Mouse (Mus musculus): Measurements from ENCODE around the gene Rbmxl2. TPM values are rescaled to one million over a fixed set of nuclear protein-coding genes. Genes with fewer than 3 reads are reported as not detected.

Rbmxl2 gene
- not detected in 2 replicates for polyA plus RNA-seq (2014; fragmentation: Nextera tagmentation; extraction: Ambion mirVana)

DNA sequence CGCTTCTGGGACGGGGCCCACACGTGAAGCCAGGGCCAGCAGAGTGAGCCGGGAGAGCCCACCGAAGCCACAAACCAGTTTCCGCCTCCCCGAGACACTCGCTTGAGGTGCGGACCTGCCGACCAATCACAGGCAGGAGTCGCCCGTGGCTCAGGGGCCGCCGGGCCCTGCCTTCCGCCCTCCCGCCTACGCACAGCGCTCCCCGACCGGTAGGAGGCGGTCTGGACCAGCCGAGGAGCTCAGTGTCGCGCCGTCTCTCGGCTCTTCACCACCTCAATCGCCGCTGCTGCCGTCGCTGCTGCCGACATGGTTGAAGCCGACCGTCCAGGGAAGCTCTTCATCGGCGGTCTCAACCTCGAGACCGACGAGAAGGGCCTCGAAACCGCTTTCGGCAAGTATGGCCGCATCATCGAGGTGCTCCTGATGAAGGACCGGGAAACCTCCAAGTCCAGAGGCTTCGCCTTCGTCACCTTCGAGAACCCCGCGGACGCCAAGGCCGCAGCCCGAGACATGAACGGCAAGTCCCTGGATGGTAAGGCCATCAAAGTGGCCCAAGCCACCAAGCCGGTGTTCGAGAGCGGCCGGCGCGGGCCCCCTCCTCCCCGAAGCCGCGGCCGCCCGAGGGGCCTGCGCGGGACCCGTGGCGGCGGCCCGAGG, at the start of gene Rbmxl2:
TSS of gene Rbmxl2 (plus strand) at position 242 of the 657 bp plus-strand sequence.
- peak within 1 kb of the TSS; percentile 5; the same call in 1 of the 2 replicates for H3K4me2 ChIP-seq (ENCODE audit: low read depth, low read length, severe bottlenecking)
- DNase-seq (ENCODE audit: low spot score): peak; percentile 55

DNA sequence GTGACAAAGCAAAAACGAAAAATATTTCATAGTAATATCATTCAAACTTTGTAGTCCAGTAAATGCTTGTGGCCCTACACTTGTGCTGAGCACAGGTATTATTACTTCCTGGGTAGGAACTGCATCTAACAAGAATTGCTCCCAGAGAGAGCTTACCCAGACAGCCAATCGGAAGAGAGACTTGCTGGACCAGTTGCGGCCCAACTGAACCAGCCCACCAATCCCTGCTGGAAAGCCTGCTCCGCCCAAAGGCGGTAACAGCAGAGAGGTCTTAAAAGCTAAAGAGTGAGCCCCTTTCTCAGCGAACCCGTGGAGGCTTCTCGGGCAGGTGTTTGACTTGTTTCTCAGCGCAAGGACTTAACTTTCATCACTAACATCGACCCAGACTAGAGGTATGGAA, 42.6 kb upstream of the Rbmxl2 start, which contains the start of gene Nlrp14:
TSS of gene Nlrp14 (plus strand) at position 301 of the 400 bp plus-strand sequence.
- no peak for DNase-seq (ENCODE audit: low spot score)

More for the DNA sequence above, at the start of gene Rbmxl2:
- Histone ChIP-seq H3K9me3 (ENCODE audit: control insufficient read depth, low read length) (peaks cover 10% of the 10 kb centered on the region; the same call in 1 of the 2 replicates), H3K27me3 (ENCODE audit: control insufficient read depth, insufficient read depth, low read length) (peaks cover 24% of the 10 kb centered on the region), H3K9ac (ENCODE audit: low read length) (no peak within 1 kb of the TSS), H3K4me3 (ENCODE audit: low read depth, low read length) (peak within 1 kb of the TSS; percentile 14), H3K4me1 (replicated peaks; ENCODE audit: control insufficient read depth, insufficient read depth, low read length) (no peaks in the 10 kb centered on the region), H3K36me3 (ENCODE audit: control insufficient read depth, insufficient read depth, low read length) (no peaks in the 10 kb centered on the region), H3K27ac (ENCODE audit: low read depth, low read length) (no peak within 1 kb of the TSS)
- peak; percentile 24; the same call in 1 of the 2 replicates for ATAC-seq (replicated peaks; ENCODE audit: low FRiP score)
- WGBS: 45% methylated on average over 61 of the region's 70 CpGs

DNA sequence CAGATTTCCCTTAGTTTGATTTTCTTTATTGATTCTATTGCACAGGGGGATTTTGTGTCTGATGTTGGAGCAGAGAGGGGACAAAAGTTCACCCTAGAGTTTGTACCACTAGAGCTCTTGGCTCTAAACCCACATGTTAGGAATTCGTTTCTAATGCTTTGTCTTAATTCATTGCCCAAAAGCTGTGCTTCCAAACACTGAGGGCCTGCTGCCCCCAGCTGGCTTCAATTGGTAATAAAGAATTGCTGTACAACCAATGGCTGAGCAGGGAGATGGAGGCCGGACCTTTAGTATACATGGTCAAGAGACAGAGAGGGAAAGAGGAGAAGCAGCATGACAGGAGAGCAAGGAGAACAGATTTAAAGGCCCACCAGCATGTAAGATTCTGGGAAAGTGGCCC, 28.8 kb upstream of the Rbmxl2 start:
- H3K4me3 ChIP-seq (ENCODE audit: low read depth, low read length): no peak overlapping the region
- no peaks in the 10 kb centered on the region for H3K27me3 ChIP-seq (ENCODE audit: control insufficient read depth, insufficient read depth, low read length)
- ATAC-seq (replicated peaks; ENCODE audit: low FRiP score) (no peak), DNase-seq (ENCODE audit: low spot score) (no peak)
- H3K9ac ChIP-seq (ENCODE audit: low read length): no peak overlapping the region
- no peaks in the 10 kb centered on the region for H3K36me3 ChIP-seq (ENCODE audit: control insufficient read depth, insufficient read depth, low read length)
- H3K4me1 ChIP-seq (replicated peaks; ENCODE audit: control insufficient read depth, insufficient read depth, low read length): no peaks in the 10 kb centered on the region
- no peaks in the 10 kb centered on the region for H3K9me3 ChIP-seq (ENCODE audit: control insufficient read depth, low read length)
- no peak overlapping the region for H3K27ac ChIP-seq (ENCODE audit: low read depth, low read length)
- no peak overlapping the region for H3K4me2 ChIP-seq (ENCODE audit: low read depth, low read length, severe bottlenecking)
- WGBS: 50% methylated on average over 2 of the region's 2 CpGs

More for the DNA sequence above, 42.6 kb upstream of the Rbmxl2 start, which contains the start of gene Nlrp14:
- Histone ChIP-seq H3K4me2 (ENCODE audit: low read depth, low read length, severe bottlenecking) (no peak within 1 kb of the TSS), H3K9ac (ENCODE audit: low read length) (no peak within 1 kb of the TSS), H3K9me3 (ENCODE audit: control insufficient read depth, low read length) (no peaks in the 10 kb centered on the region), H3K4me3 (ENCODE audit: low read depth, low read length) (no peak within 1 kb of the TSS), H3K27me3 (ENCODE audit: control insufficient read depth, insufficient read depth, low read length) (no peaks in the 10 kb centered on the region), H3K4me1 (replicated peaks; ENCODE audit: control insufficient read depth, insufficient read depth, low read length) (no peaks in the 10 kb centered on the region), H3K36me3 (ENCODE audit: control insufficient read depth, insufficient read depth, low read length) (no peaks in the 10 kb centered on the region), H3K27ac (ENCODE audit: low read depth, low read length) (no peak within 1 kb of the TSS)
- no peak for ATAC-seq (replicated peaks; ENCODE audit: low FRiP score)
- 87% methylated on average over 10 of the region's 10 CpGs for whole genome bisulfite sequencing

GRCm38 (mm10) chr7:107201817-107202216, 7.4 kb upstream of the Rbmxl2 start:
- no peak for DNase-seq (ENCODE audit: low spot score)

DNA sequence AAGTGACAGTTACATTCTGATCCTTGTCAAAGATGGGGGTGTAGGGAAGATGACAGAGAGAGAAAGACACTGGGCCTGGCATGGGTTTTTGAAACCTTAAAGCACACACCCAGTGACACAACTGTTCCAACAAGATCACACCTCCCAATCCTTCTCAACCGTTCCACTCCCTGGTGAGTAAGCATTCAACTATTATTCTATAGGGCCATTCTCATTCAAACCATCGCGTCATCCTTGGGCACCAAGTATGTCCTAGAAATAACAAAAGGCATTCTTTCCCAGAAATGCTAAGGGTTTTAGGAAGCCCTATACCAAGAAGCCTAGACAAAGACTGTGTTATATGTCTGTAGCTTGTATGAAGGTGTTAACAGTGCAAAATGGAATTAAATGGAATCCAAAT, 1.4 kb upstream of the Rbmxl2 start:
- Histone ChIP-seq H3K4me2 (ENCODE audit: low read depth, low read length, severe bottlenecking) (no peak overlapping the region), H3K27ac (ENCODE audit: low read depth, low read length) (no peak overlapping the region), H3K36me3 (ENCODE audit: control insufficient read depth, insufficient read depth, low read length) (no peaks in the 10 kb centered on the region), H3K27me3 (ENCODE audit: control insufficient read depth, insufficient read depth, low read length) (peaks cover 24% of the 10 kb centered on the region), H3K9me3 (ENCODE audit: control insufficient read depth, low read length) (peaks cover 10% of the 10 kb centered on the region; the same call in 1 of the 2 replicates), H3K4me1 (replicated peaks; ENCODE audit: control insufficient read depth, insufficient read depth, low read length) (no peaks in the 10 kb centered on the region), H3K9ac (ENCODE audit: low read length) (no peak overlapping the region), H3K4me3 (ENCODE audit: low read depth, low read length) (no peak overlapping the region)
- 87% methylated on average over 3 of the region's 3 CpGs for WGBS
- ATAC-seq (replicated peaks; ENCODE audit: low FRiP score): no peak
- no peak for DNase-seq (ENCODE audit: low spot score)

More at GRCm38 (mm10) chr7:107201817-107202216, 7.4 kb upstream of the Rbmxl2 start:
- 45% methylated on average over 3 of the region's 3 CpGs for WGBS
- H3K4me3 ChIP-seq (ENCODE audit: low read depth, low read length): no peak overlapping the region
- no peaks in the 10 kb centered on the region for H3K9me3 ChIP-seq (ENCODE audit: control insufficient read depth, low read length)
- no peaks in the 10 kb centered on the region for H3K4me1 ChIP-seq (replicated peaks; ENCODE audit: control insufficient read depth, insufficient read depth, low read length)
- H3K27me3 ChIP-seq (ENCODE audit: control insufficient read depth, insufficient read depth, low read length): no peaks in the 10 kb centered on the region
- no peak overlapping the region for H3K4me2 ChIP-seq (ENCODE audit: low read depth, low read length, severe bottlenecking)
- H3K27ac ChIP-seq (ENCODE audit: low read depth, low read length): no peak overlapping the region
- H3K36me3 ChIP-seq (ENCODE audit: control insufficient read depth, insufficient read depth, low read length): no peaks in the 10 kb centered on the region
- ATAC-seq (replicated peaks; ENCODE audit: low FRiP score): no peak
- H3K9ac ChIP-seq (ENCODE audit: low read length): no peak overlapping the region

GRCm38 (mm10) chr7:107210126-107210576, 906 bp downstream of the Rbmxl2 start:
- DNase-seq (ENCODE audit: low spot score) (peak; percentile 62), ATAC-seq (replicated peaks; ENCODE audit: low FRiP score) (peak; percentile 39)
- Histone ChIP-seq H3K36me3 (ENCODE audit: control insufficient read depth, insufficient read depth, low read length) (no peaks in the 10 kb centered on the region), H3K27me3 (ENCODE audit: control insufficient read depth, insufficient read depth, low read length) (peaks cover 24% of the 10 kb centered on the region), H3K4me2 (ENCODE audit: low read depth, low read length, severe bottlenecking) (peak overlapping the region; percentile 5; the same call in 1 of the 2 replicates), H3K4me1 (replicated peaks; ENCODE audit: control insufficient read depth, insufficient read depth, low read length) (no peaks in the 10 kb centered on the region), H3K9me3 (ENCODE audit: control insufficient read depth, low read length) (peaks cover 10% of the 10 kb centered on the region; the same call in 1 of the 2 replicates), H3K4me3 (ENCODE audit: low read depth, low read length) (peak overlapping the region; percentile 14; the same call in 1 of the 2 replicates), H3K9ac (ENCODE audit: low read length) (no peak overlapping the region), H3K27ac (ENCODE audit: low read depth, low read length) (no peak overlapping the region)
- WGBS: 28% methylated on average over 61 of the region's 77 CpGs

- H3K36me3 ChIP-seq (ENCODE audit: control insufficient read depth, insufficient read depth, low read length): no peaks in the 10 kb centered on the region
- no peak overlapping the region for H3K4me3 ChIP-seq (ENCODE audit: low read depth, low read length)
- no peaks in the 10 kb centered on the region for H3K4me1 ChIP-seq (replicated peaks; ENCODE audit: control insufficient read depth, insufficient read depth, low read length)
- H3K27ac ChIP-seq (ENCODE audit: low read depth, low read length): no peak overlapping the region
- no peaks in the 10 kb centered on the region for H3K9me3 ChIP-seq (ENCODE audit: control insufficient read depth, low read length)
- ATAC-seq (replicated peaks; ENCODE audit: low FRiP score): no peak; the same call in 1 of the 2 replicates
- peaks cover 9% of the 10 kb centered on the region for H3K27me3 ChIP-seq (ENCODE audit: control insufficient read depth, insufficient read depth, low read length)
- H3K4me2 ChIP-seq (ENCODE audit: low read depth, low read length, severe bottlenecking): no peak overlapping the region
- DNase-seq (ENCODE audit: low spot score): no peak
- no peak overlapping the region for H3K9ac ChIP-seq (ENCODE audit: low read length)
Measured at GRCm38 (mm10) chr7:107215723-107216122, 6.5 kb downstream of the Rbmxl2 start.

GRCm38 (mm10) chr7:107216845-107217244, 7.6 kb downstream of the Rbmxl2 start:
- no peak overlapping the region for H3K9ac ChIP-seq (ENCODE audit: low read length)

More at GRCm38 (mm10) chr7:107216845-107217244, 7.6 kb downstream of the Rbmxl2 start:
- no peak for ATAC-seq (replicated peaks; ENCODE audit: low FRiP score)
- Histone ChIP-seq H3K27ac (ENCODE audit: low read depth, low read length) (no peak overlapping the region), H3K27me3 (ENCODE audit: control insufficient read depth, insufficient read depth, low read length) (no peaks in the 10 kb centered on the region), H3K9me3 (ENCODE audit: control insufficient read depth, low read length) (no peaks in the 10 kb centered on the region), H3K4me2 (ENCODE audit: low read depth, low read length, severe bottlenecking) (no peak overlapping the region), H3K4me1 (replicated peaks; ENCODE audit: control insufficient read depth, insufficient read depth, low read length) (no peaks in the 10 kb centered on the region), H3K4me3 (ENCODE audit: low read depth, low read length) (no peak overlapping the region), H3K36me3 (ENCODE audit: control insufficient read depth, insufficient read depth, low read length) (no peaks in the 10 kb centered on the region)
- WGBS: 78% methylated on average over 2 of the region's 2 CpGs
- no peak for DNase-seq (ENCODE audit: low spot score)

All from forebrain, embryonic 11.5 days (tissue).